Mouse (Mus musculus) lung, postnatal 0 days (tissue): ENCODE results near the gene Atxn7l1. TPM values are rescaled to one million over a fixed set of nuclear protein-coding genes. Genes with fewer than 3 reads are reported as not detected.

Experiments used
- ATAC-seq: fragments of 200-750 bp; cut with Nextera tagmentation; 2 replicates; pipeline ENCODE4 v1.8.0; 2017; ENCODE audit warnings: moderate library complexity
- DNase-seq: peaks from one replicate; pipeline ENCODE4 v3.0.0-alpha.2; 2016; ENCODE audit warnings: low spot score
- H3K27ac ChIP-seq: fragments of 300-500 bp; sonication (generic); 2 replicates; pipeline ENCODE4 v1.5.1; 2014; ENCODE audit warnings: antibody characterized with exemption, mild to moderate bottlenecking, low read length, mixed read lengths
- H3K27me3 ChIP-seq: fragments of 300-500 bp; sonication (generic); replicated peaks from 2 replicates; pipeline ENCODE4 v1.6.1; 2014; ENCODE audit warnings: low read length, mixed read lengths; ENCODE audit not compliant: insufficient read depth
- H3K36me3 ChIP-seq: fragments of 300-500 bp; sonication (generic); 2 replicates; pipeline ENCODE4 v1.6.1; 2014; ENCODE audit warnings: low read length, mixed read lengths; ENCODE audit not compliant: insufficient read depth
- H3K4me1 ChIP-seq: fragments of 300-500 bp; sonication (generic); 2 replicates; pipeline ENCODE4 v1.6.1; 2014; ENCODE audit warnings: antibody characterized with exemption, low read depth, low read length, mixed read lengths; ENCODE audit not compliant: insufficient read depth
- H3K4me2 ChIP-seq: fragments of 300-500 bp; sonication (generic); replicated peaks from 2 replicates; pipeline ENCODE4 v1.6.1; 2014; ENCODE audit warnings: low read depth, mild to moderate bottlenecking, low read length, moderate library complexity, mixed read lengths
- H3K4me3 ChIP-seq: fragments of 300-500 bp; sonication (generic); 2 replicates; pipeline ENCODE4 v1.5.1; 2014; ENCODE audit warnings: low read depth, low read length
- H3K9ac ChIP-seq: fragments of 300-500 bp; sonication (generic); replicated peaks from 2 replicates; pipeline ENCODE4 v1.6.1; 2014; ENCODE audit warnings: low read depth, mild to moderate bottlenecking
- H3K9me3 ChIP-seq: fragments of 300-500 bp; sonication (generic); 2 replicates; pipeline ENCODE4 v1.6.1; 2016; ENCODE audit warnings: low read length, mixed read lengths
- CTCF ChIP-seq: IDR thresholded peaks from 2 replicates; pipeline ENCODE4 v1.5.1; 2016; ENCODE audit warnings: antibody characterized with exemption, mild to moderate bottlenecking
- EP300 ChIP-seq: IDR thresholded peaks from 2 replicates; pipeline ENCODE4 v1.6.1; 2016; ENCODE audit warnings: antibody characterized with exemption, mild to moderate bottlenecking, control low read depth
- WGBS: fragments of 180-500 bp; shearing (Covaris S2); extraction: QIAGEN DNeasy Blood & Tissue Kit; methylation state at CpG from one replicate; pipeline ENCODE4 v1.1.7; 2014; 5-methylcytosine and 5-hydroxymethylcytosine counted together
- polyA plus RNA-seq: library from polyadenylated mRNA; unstranded; fragments of >200 nt; fragmentation: Nextera tagmentation; extraction: Ambion mirVana; gene quantifications from 2 replicates; pipeline ENCODE4 v1.2.1, GENCODE M21; 2015

Atxn7l1 gene
- polyA plus RNA-seq, 1 experiment from 2014 or later: 10.2 TPM

DNA sequence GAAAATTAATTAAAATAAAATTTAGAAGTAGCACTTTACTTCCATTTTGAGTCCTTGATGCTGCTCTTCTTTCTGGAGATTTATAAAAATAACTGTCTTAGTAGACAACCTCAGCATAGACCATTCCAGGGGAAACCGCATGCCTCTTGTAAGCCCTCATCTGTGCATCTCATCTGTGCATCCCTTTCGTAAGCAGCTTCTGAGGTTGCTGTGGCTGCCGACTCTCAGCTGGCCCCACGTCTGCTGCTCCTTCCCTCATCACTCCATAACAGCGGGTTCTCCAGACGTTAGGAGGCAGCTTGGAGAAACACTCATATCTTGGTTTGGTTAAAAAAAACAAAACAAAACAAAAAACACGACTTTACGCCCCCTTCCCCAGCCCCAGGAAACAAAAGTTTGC lies 47.7 kb downstream of the Atxn7l1 start:
- Histone ChIP-seq H3K4me3 (no peak overlapping the region), H3K9me3 (no peaks in the 10 kb centered on the region), H3K27me3 (no peaks in the 10 kb centered on the region), H3K4me2 (no peak overlapping the region), H3K27ac (no peak overlapping the region), H3K4me1 (peaks cover 6% of the 10 kb centered on the region; the same call in 1 of the 2 replicates), H3K9ac (no peak overlapping the region), H3K36me3 (no peaks in the 10 kb centered on the region; the same call in 1 of the 2 replicates)
- TF ChIP-seq CTCF: no peak
- no peak for TF ChIP-seq EP300
- ATAC-seq: no peak
- 64% methylated on average over 8 of the region's 8 CpGs for WGBS
- no peak for DNase-seq

DNA sequence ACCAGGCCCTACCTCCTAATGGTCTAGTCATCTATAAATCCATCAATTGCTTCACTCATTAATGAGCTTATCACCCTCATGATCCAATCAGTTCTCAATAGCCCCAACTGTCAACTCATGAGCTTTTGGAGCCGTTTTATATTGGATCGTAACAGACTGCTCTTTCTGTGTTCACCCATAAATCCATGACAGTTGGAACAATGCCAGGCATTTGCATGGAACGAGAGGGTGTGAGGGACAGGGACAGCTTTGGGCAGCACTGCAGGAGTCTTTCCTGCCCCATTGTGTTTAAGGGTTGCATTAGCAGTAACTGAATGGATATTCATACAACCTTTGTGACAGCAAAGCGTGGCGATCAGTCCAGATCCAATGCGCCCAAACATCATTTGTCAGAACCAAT lies 49.8 kb downstream of the Atxn7l1 start:
- H3K9me3 ChIP-seq: no peaks in the 10 kb centered on the region
- no peak overlapping the region for H3K4me3 ChIP-seq
- no peak overlapping the region for H3K27ac ChIP-seq
- DNase-seq (no peak), ATAC-seq (no peak)
- no peaks in the 10 kb centered on the region for H3K36me3 ChIP-seq
- H3K27me3 ChIP-seq: no peaks in the 10 kb centered on the region
- H3K4me2 ChIP-seq: no peak overlapping the region
- H3K4me1 ChIP-seq: peaks cover 6% of the 10 kb centered on the region; the same call in 1 of the 2 replicates
- TF ChIP-seq CTCF (no peak), EP300 (no peak)
- no peak overlapping the region for H3K9ac ChIP-seq
- WGBS: 71% methylated on average over 6 of the region's 6 CpGs

DNA sequence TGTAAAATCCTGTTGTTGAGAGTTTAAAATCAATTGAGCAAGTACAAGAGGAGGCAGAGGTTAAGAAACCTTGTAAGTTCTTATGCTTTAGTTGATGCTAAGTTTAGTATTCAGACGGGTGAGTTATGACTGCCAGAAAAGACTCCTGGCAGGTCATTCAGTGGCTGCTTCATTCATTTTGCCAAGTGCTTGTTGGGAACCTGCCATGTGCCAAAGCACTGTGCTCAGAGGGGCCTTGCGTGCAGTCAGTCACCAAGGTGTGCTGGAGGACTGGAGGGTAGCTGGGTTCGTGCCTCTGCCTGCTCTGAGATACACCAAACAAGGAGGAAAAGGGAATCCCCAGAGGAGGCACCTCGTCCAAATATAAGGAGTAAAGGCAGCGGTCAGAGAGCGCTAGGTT lies 50.3 kb downstream of the Atxn7l1 start:
- H3K4me1 ChIP-seq: peaks cover 6% of the 10 kb centered on the region; the same call in 1 of the 2 replicates
- no peaks in the 10 kb centered on the region for H3K27me3 ChIP-seq
- H3K9ac ChIP-seq: no peak overlapping the region
- H3K9me3 ChIP-seq: no peaks in the 10 kb centered on the region
- no peak for ATAC-seq
- no peak for DNase-seq
- H3K36me3 ChIP-seq: no peaks in the 10 kb centered on the region
- H3K27ac ChIP-seq: no peak overlapping the region
- no peak for TF ChIP-seq CTCF
- no peak overlapping the region for H3K4me2 ChIP-seq
- WGBS: 71% methylated on average over 6 of the region's 6 CpGs
- no peak overlapping the region for H3K4me3 ChIP-seq

DNA sequence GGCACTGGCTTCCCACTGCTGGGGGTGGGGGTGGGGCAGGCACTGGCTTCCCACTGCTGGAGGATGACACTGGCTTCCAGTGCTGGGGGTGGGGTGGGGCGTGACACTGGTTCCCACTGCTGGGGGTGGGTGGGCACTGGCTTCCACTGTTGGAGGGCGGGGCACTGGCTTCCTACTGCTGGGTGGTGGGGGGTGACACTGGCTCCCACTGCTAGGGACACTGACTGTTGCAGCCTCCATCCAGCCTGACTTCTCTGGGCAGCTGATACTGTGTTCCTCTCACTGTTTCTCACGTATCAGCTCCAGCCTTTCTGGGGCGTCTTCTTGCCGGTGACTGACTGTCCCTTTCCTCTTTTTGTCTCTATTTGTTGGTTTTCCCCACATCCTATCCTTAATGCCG lies 53.6 kb downstream of the Atxn7l1 start:
- ATAC-seq (no peak), DNase-seq (no peak)
- Histone ChIP-seq H3K27ac (no peak overlapping the region), H3K9ac (no peak overlapping the region), H3K36me3 (no peaks in the 10 kb centered on the region), H3K4me1 (no peaks in the 10 kb centered on the region), H3K4me3 (no peak overlapping the region), H3K4me2 (no peak overlapping the region), H3K9me3 (no peaks in the 10 kb centered on the region), H3K27me3 (no peaks in the 10 kb centered on the region)
- TF ChIP-seq CTCF: no peak
- TF ChIP-seq EP300: no peak
- WGBS: 83% methylated on average over 5 of the region's 6 CpGs

DNA sequence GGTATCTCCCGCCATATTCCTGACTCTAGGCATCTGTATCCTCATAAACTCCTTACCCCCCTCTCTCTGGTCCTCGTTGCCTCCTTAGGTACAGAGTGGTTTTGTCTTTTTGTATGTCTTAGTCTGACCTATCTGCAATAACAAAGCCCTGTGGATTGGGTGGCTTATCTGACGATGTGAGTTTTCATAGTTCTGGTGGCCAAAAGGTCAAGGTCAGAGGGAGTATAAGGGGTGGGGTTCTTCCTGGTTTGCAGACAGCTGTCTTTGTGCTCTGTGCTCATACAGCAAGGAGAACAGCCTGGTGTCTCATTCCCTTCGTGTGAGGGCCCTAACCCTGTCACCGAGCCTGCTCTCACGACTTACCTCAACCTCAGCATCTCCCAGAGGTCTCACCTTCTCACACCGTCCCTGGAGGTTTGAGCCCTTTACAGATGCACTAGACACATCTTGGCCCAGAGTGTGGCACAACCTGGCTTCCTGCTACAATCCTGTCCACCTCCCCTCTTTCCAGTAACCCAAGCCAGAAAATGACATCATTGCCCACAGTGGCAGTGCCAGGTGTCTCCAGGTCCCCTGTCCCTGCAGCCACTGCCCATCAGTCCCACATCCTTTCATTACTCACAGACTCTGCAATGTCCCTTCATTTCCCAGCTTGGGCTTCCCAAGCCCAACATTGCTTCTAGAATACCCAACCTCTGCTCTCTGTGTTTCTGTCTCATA lies 54.2 kb downstream of the Atxn7l1 start:
- H3K4me1 ChIP-seq: no peaks in the 10 kb centered on the region
- TF ChIP-seq CTCF: no peak
- no peak for TF ChIP-seq EP300
- no peak overlapping the region for H3K4me2 ChIP-seq
- no peak overlapping the region for H3K27ac ChIP-seq
- ATAC-seq (no peak), DNase-seq (no peak)
- no peaks in the 10 kb centered on the region for H3K36me3 ChIP-seq
- H3K9ac ChIP-seq: no peak overlapping the region
- H3K27me3 ChIP-seq: no peaks in the 10 kb centered on the region
- WGBS: 72% methylated on average over 7 of the region's 7 CpGs
- H3K4me3 ChIP-seq: no peak overlapping the region
- H3K9me3 ChIP-seq: no peaks in the 10 kb centered on the region

DNA sequence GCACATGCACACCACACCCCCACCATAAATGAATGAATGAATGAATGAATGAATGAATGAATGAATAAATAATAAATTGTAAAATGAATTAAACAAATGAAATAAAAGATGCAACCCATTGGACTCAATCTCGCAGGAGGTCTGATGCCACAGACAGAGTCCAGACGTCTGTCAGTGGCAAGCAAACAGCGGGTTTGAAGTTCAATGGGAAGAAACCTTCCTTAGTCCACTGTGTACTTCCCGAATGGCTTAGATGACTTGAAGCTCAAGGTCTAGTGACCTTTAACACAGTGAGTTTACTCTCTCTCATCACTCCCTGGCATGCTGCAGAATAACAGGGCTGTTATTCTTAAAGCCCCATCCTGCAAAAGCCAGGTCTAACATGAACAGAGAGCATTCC lies 57.8 kb downstream of the Atxn7l1 start:
- ATAC-seq: no peak

DNA sequence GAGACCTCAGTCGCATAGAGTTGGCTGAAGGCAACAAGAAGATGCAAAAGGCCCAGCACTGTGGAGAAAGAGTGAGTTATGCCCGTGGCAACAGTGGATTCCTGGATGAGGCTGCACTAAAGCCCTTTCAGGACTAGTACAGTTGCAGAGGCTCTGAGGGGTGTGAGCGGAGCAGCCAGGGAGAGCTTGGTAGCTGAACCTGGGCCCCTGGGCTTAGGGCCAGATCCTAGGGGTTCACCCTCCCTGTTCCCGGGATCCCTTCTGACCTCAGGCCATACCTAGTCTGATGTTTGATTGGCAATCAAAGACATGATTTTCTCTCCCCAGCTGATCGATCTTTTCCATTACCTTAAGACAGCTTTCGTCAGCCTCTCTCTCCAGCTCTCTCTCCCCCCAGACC lies 58.8 kb downstream of the Atxn7l1 start:
- no peaks in the 10 kb centered on the region for H3K4me1 ChIP-seq
- no peaks in the 10 kb centered on the region for H3K27me3 ChIP-seq
- DNase-seq (no peak), ATAC-seq (no peak)
- no peak overlapping the region for H3K4me3 ChIP-seq
- no peaks in the 10 kb centered on the region for H3K9me3 ChIP-seq
- 82% methylated on average over 6 of the region's 6 CpGs for WGBS
- H3K36me3 ChIP-seq: no peaks in the 10 kb centered on the region
- no peak overlapping the region for H3K27ac ChIP-seq
- TF ChIP-seq EP300 (no peak), CTCF (no peak)
- H3K4me2 ChIP-seq: no peak overlapping the region
- H3K9ac ChIP-seq: no peak overlapping the region

More for the DNA sequence above, 57.8 kb downstream of the Atxn7l1 start:
- H3K36me3 ChIP-seq: no peaks in the 10 kb centered on the region
- H3K27me3 ChIP-seq: no peaks in the 10 kb centered on the region
- TF ChIP-seq CTCF (no peak), EP300 (no peak)
- H3K9ac ChIP-seq: no peak overlapping the region
- H3K4me1 ChIP-seq: no peaks in the 10 kb centered on the region
- no peak overlapping the region for H3K4me2 ChIP-seq
- DNase-seq: no peak
- H3K4me3 ChIP-seq: no peak overlapping the region
- H3K27ac ChIP-seq: no peak overlapping the region
- no peaks in the 10 kb centered on the region for H3K9me3 ChIP-seq
- WGBS: 86% methylated on average over 4 of the region's 4 CpGs
